Mouse (Mus musculus): ENCODE results near the gene Mnat1. TPM values are rescaled to one million over a fixed set of nuclear protein-coding genes. Genes with fewer than 3 reads are reported as not detected.
A peak's percentile ranks its signal among the peaks of the same experiment; 100 is the strongest.
"Not testable (repeated sequence)": the region's sequence is repeated elsewhere in the genome, so short reads cannot be mapped to it uniquely, and the experiment has no call there.

The Mnat1 gene
- polyA plus RNA-seq (2014; fragmentation: Nextera tagmentation; extraction: Ambion mirVana): 36.2 and 37.3 TPM in 2 replicates

DNA sequence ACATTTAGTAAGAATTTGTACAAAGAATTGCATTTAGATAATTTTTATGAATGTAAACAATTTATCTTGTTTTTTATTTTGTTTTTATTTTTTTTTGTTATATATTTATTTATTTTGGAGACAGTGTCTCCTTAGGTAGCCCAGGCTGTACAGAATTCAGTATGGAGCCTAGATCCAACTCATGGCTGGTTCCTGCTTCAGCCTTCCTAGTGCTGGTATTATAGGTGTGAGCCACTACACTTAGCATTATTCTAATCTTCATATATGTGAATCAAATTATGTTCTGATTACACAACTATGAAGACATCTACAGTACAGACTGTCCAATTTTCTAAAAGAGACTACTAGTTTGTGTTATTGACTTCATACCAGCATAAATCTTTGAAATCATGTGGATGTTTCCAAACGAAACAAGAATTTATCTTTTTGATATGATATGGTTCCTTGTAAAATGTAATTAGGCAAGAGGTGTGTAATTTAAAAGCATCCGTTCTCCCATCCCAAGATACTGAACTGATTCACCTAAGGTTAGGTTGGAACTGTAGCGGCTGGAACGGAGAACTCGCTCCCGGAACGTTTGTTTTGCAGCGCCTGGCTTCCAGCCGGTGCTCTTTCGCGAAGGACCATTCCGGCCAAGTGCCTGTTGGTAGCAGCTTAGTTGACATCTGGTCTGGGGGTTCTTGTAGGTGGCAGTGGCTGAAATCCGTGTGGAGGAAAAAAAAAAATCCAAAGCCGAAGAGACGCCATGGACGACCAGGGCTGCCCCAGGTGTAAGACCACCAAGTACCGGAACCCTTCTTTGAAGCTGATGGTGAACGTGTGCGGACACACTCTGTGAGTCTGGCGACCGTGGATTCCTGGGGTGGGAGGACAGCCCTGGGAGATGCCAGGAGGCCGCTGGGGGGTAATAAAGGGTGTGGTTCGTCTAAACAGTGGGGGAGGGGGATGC is at the start of gene Mnat1:
Mnat1 (plus strand) TSS at position 625 of the 949 bp plus-strand sequence.
- 1% methylated on average over 23 of the region's 23 CpGs for WGBS
- TF ChIP-seq CTCF (IDR thresholded peaks at IDR 0.05; ENCODE audit: low read depth): no peak
- Histone ChIP-seq H3K4me3 (ENCODE audit: low read depth, low read length) (peak within 1 kb of the TSS; percentile 77), H3K9ac (peak within 1 kb of the TSS; percentile 79), H3K9me3 (ENCODE audit: low read depth, low read length) (no peaks in the 10 kb centered on the region), H3K36me3 (ENCODE audit: insufficient read depth) (no peaks in the 10 kb centered on the region), H3K27ac (ENCODE audit: low read depth) (no peak within 1 kb of the TSS), H3K4me2 (peak within 1 kb of the TSS; percentile 77), H3K4me1 (ENCODE audit: insufficient read depth) (no peaks in the 10 kb centered on the region), H3K27me3 (ENCODE audit: insufficient read depth, low read length) (no peaks in the 10 kb centered on the region)
- DNase-seq: peak; percentile 92
- ATAC-seq (ENCODE audit: insufficient read depth): peak; percentile 83

DNA sequence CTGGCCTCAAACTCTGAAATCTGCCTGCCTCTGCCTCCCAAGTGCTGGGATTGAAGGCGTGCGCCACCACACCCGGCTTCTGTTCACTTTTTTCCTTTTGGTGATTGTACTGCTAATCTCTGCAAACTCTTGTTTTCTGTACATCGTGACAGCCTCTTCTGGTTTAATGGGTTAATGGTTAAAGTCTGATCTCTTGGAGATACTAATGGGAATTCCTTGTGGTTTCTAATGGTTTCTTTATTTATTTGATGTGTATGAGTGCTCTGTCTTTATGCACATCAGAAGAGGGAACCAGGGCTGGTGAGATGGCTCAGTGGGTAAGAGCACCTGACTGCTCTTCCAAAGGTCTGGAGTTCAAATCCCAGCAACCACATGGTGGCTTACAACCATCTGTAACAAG is 41.7 kb upstream of the Mnat1 start:
- not testable (repeated sequence) for H3K4me2 ChIP-seq; H3K27me3 ChIP-seq (ENCODE audit: insufficient read depth, low read length); DNase-seq; H3K27ac ChIP-seq (ENCODE audit: low read depth); H3K9ac ChIP-seq; H3K9me3 ChIP-seq (ENCODE audit: low read depth, low read length); H3K4me3 ChIP-seq (ENCODE audit: low read depth, low read length); H3K4me1 ChIP-seq (ENCODE audit: insufficient read depth); ATAC-seq (ENCODE audit: insufficient read depth); H3K36me3 ChIP-seq (ENCODE audit: insufficient read depth)
- WGBS: 90% methylated on average over 4 of the region's 4 CpGs

DNA sequence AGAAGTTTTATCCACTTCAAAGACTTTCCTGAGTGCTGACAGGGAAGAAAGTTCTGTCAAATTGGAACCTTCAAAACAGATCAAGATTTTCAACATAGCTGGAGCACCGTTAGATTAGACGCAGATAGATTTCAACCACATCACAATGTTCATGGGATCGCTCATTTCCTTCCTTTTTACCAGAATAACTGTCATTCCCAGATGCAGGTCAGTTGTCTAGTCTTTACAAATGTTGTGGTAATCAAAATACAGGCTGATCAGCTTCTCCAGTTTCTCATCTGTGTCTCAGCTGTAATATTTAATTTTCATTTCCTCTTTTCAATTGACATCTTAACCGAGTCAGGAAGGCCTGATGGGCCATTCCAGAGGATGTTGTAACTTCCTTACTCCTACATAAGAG is 39.7 kb upstream of the Mnat1 start:
- Histone ChIP-seq H3K4me3 (ENCODE audit: low read depth, low read length) (no peak overlapping the region), H3K4me2 (no peak overlapping the region), H3K27me3 (ENCODE audit: insufficient read depth, low read length) (no peaks in the 10 kb centered on the region), H3K9ac (no peak overlapping the region), H3K36me3 (ENCODE audit: insufficient read depth) (no peaks in the 10 kb centered on the region), H3K4me1 (ENCODE audit: insufficient read depth) (no peaks in the 10 kb centered on the region), H3K9me3 (ENCODE audit: low read depth, low read length) (no peaks in the 10 kb centered on the region), H3K27ac (ENCODE audit: low read depth) (no peak overlapping the region)
- ATAC-seq (ENCODE audit: insufficient read depth): no peak
- DNase-seq: no peak
- 72% methylated on average over 4 of the region's 4 CpGs for WGBS
- no peak for TF ChIP-seq CTCF (IDR thresholded peaks at IDR 0.05; ENCODE audit: low read depth)

DNA sequence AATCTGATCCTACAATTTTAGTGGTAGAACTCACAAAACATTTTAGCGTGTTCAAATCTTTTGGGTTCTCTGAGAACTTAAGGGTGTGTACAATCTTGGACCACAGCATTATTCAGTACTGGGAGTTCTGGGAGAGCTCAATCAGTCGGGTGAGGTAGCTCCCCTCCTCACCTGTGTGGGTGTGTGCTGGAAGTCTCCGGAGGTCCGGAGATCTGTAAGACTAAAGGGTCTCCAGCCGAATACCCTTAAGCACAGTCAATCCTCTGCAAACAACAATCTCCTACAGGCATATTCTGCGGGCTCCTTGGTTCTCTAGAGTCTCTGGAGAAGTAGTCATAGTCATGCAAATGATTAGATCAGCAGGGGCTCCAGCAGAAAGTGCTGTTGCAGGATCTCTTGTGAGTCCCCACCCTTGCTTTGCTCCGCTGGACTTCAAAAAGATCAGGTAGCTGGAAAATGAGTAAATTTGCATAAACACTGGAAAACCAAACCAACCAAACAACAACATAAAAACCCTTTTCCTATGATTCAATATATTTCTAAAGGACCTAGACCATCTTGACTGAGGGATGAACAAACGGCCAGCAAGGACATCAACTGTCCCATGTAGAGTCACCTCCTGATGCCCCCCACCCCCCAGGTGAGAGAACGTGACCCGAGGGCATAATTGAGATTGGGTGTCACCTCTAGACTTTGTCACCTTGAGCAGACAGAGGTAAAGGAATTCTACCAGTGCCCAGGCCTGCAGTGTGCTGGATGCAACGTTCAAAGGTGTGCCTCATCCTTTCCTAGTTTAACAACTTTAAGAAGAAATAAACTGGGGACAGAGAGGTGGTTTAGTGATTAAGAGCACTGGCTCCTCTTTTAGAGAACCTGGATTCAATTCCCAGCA is 37.5 kb upstream of the Mnat1 start:
- WGBS: 32% methylated on average over 11 of the region's 11 CpGs
- ATAC-seq (ENCODE audit: insufficient read depth) (no peak), DNase-seq (no peak)
- no peak for TF ChIP-seq CTCF (IDR thresholded peaks at IDR 0.05; ENCODE audit: low read depth)
- no peak overlapping the region for H3K4me3 ChIP-seq (ENCODE audit: low read depth, low read length)
- H3K9me3 ChIP-seq (ENCODE audit: low read depth, low read length): no peaks in the 10 kb centered on the region
- no peak overlapping the region for H3K27ac ChIP-seq (ENCODE audit: low read depth)
- no peaks in the 10 kb centered on the region for H3K27me3 ChIP-seq (ENCODE audit: insufficient read depth, low read length)
- H3K4me1 ChIP-seq (ENCODE audit: insufficient read depth): no peaks in the 10 kb centered on the region
- no peak overlapping the region for H3K9ac ChIP-seq
- H3K36me3 ChIP-seq (ENCODE audit: insufficient read depth): no peaks in the 10 kb centered on the region
- no peak overlapping the region for H3K4me2 ChIP-seq

DNA sequence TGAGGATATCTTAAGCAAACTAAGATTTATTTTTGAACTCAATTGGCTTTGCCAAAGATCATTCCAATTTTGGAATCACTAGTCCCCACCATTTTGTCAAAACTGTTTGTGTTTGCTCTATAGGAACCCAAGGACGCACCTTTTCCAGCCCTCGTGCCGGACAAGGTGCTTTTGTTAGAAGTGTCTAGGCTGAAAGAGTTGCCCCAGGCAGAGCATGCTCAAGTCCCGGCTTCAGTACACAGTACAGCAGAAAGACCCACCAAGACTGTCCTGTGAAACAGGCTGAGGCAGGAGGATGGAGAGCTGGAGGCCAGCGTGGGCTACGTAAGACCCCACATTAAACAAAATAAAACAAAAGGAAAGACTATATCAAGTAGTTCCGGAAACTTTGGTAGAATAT is 36.4 kb upstream of the Mnat1 start:
- no peaks in the 10 kb centered on the region for H3K4me1 ChIP-seq (ENCODE audit: insufficient read depth)
- no peaks in the 10 kb centered on the region for H3K9me3 ChIP-seq (ENCODE audit: low read depth, low read length)
- no peak overlapping the region for H3K9ac ChIP-seq
- H3K4me2 ChIP-seq: no peak overlapping the region
- H3K4me3 ChIP-seq (ENCODE audit: low read depth, low read length): no peak overlapping the region
- WGBS: 84% methylated on average over 7 of the region's 7 CpGs
- DNase-seq: no peak
- H3K27me3 ChIP-seq (ENCODE audit: insufficient read depth, low read length): no peaks in the 10 kb centered on the region
- no peaks in the 10 kb centered on the region for H3K36me3 ChIP-seq (ENCODE audit: insufficient read depth)
- no peak overlapping the region for H3K27ac ChIP-seq (ENCODE audit: low read depth)
- no peak for ATAC-seq (ENCODE audit: insufficient read depth)
- TF ChIP-seq CTCF (IDR thresholded peaks at IDR 0.05; ENCODE audit: low read depth): no peak

DNA sequence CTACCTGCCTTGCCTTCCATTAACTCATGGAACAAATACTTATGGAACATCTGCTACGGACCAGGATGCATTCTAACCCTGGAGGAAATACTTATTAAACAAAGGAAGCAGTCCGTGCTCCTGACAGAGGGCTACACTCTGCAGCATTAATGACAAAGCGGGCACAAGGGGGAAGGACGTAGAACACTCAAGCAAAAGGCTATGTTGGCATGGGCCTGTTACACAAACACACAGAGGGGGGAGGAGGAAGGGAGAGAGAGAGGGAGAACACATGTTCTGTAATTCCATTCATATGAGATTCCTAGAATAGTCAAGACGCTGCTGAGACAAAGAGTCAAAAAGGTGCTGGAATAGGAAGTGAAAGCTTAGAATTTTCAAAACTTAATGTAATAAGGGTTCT is 35.0 kb upstream of the Mnat1 start:
- Histone ChIP-seq H3K9me3 (ENCODE audit: low read depth, low read length) (no peaks in the 10 kb centered on the region), H3K27me3 (ENCODE audit: insufficient read depth, low read length) (no peaks in the 10 kb centered on the region), H3K4me3 (ENCODE audit: low read depth, low read length) (no peak overlapping the region), H3K4me2 (no peak overlapping the region), H3K9ac (no peak overlapping the region), H3K4me1 (ENCODE audit: insufficient read depth) (no peaks in the 10 kb centered on the region), H3K27ac (ENCODE audit: low read depth) (no peak overlapping the region), H3K36me3 (ENCODE audit: insufficient read depth) (no peaks in the 10 kb centered on the region)
- WGBS: 50% methylated on average over 5 of the region's 5 CpGs
- ATAC-seq (ENCODE audit: insufficient read depth): peak; percentile 60; the same call in 1 of the 2 replicates
- no peak for TF ChIP-seq CTCF (IDR thresholded peaks at IDR 0.05; ENCODE audit: low read depth)
- DNase-seq: peak; percentile 47

DNA sequence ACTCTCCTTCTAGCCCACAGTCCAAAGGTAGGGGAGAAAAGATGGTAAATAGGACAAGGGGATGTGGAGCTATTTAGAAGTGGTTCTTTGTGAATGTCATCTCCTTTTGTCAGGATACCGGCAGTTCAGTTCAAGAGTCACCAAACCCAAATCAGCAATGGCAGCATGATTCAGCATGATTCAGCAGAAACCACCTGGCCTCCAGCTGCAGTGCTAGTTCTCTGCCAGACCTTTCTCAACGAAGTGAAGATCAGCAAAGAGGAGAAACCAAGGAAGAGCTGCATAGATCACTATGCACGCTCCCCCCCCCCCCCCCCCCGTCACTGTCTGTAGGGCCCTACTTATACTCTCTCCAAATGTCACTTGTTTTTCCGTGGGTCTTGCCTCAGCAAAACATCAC is 34.6 kb upstream of the Mnat1 start:
- no peak for TF ChIP-seq CTCF (IDR thresholded peaks at IDR 0.05; ENCODE audit: low read depth)
- WGBS: 61% methylated on average over 5 of the region's 5 CpGs
- ATAC-seq (ENCODE audit: insufficient read depth): no peak

More for the DNA sequence above, 34.6 kb upstream of the Mnat1 start:
- no peak overlapping the region for H3K4me2 ChIP-seq
- H3K27ac ChIP-seq (ENCODE audit: low read depth): no peak overlapping the region
- H3K36me3 ChIP-seq (ENCODE audit: insufficient read depth): no peaks in the 10 kb centered on the region
- DNase-seq: peak; percentile 18
- no peak overlapping the region for H3K4me3 ChIP-seq (ENCODE audit: low read depth, low read length)
- H3K4me1 ChIP-seq (ENCODE audit: insufficient read depth): no peaks in the 10 kb centered on the region
- H3K9ac ChIP-seq: no peak overlapping the region
- no peaks in the 10 kb centered on the region for H3K27me3 ChIP-seq (ENCODE audit: insufficient read depth, low read length)
- H3K9me3 ChIP-seq (ENCODE audit: low read depth, low read length): no peaks in the 10 kb centered on the region

All from lung, embryonic 14.5 days (tissue).